Mouse (Mus musculus) E14TG2a.4 (cell line): ENCODE results near the gene Ttc3.

Experiments used
- H3K27me3 ChIP-seq: 2 replicates; pipeline ENCODE4 v1.6.1; 2014; ENCODE audit warnings: low read length, control low read depth; ENCODE audit not compliant: insufficient read depth
- H3K36me3 ChIP-seq: 2 replicates; pipeline ENCODE4 v1.6.1; 2014; ENCODE audit warnings: low read length, control low read depth; ENCODE audit not compliant: insufficient read depth
- H3K4me1 ChIP-seq: replicated peaks from 2 replicates; pipeline ENCODE4 v1.6.1; 2014; ENCODE audit warnings: low read depth, low read length, control low read depth
- H3K4me3 ChIP-seq: replicated peaks from 2 replicates; pipeline ENCODE4 v1.5.1; 2014; ENCODE audit warnings: mild to moderate bottlenecking, low read length
- H3K9me3 ChIP-seq: 2 replicates; pipeline ENCODE4 v1.6.1; 2014; ENCODE audit warnings: low read length, control low read depth
- CTCF ChIP-seq: conservative IDR thresholded peaks from 2 replicates; pipeline ENCODE4 v1.5.1; 2014; ENCODE audit warnings: low read length
- NANOG ChIP-seq: IDR thresholded peaks from 2 replicates; pipeline ENCODE4 v1.6.1; 2014; ENCODE audit warnings: borderline replicate concordance, low read length, mixed read lengths
- POU5F1 ChIP-seq: IDR thresholded peaks from 2 replicates; pipeline ENCODE4 v1.6.1; 2014; ENCODE audit warnings: low read length, borderline replicate concordance

The Ttc3 gene

GRCm38 (mm10) chr16:94428948-94429347 is 58.5 kb downstream of the Ttc3 start:
- Histone ChIP-seq H3K4me3 (no peak overlapping the region), H3K4me1 (peaks cover 13% of the 10 kb centered on the region), H3K36me3 (peaks cover 84% of the 10 kb centered on the region), H3K27me3 (no peaks in the 10 kb centered on the region), H3K9me3 (no peaks in the 10 kb centered on the region)
- TF ChIP-seq CTCF (no peak), POU5F1 (no peak), NANOG (no peak)

GRCm38 (mm10) chr16:94435495-94436234 is 65.2 kb downstream of the Ttc3 start:
- H3K9me3 ChIP-seq: no peaks in the 10 kb centered on the region
- TF ChIP-seq NANOG (no peak), POU5F1 (no peak), CTCF (no peak)
- peaks cover 13% of the 10 kb centered on the region for H3K4me1 ChIP-seq
- H3K27me3 ChIP-seq: no peaks in the 10 kb centered on the region
- H3K36me3 ChIP-seq: peaks cover 85% of the 10 kb centered on the region
- no peak overlapping the region for H3K4me3 ChIP-seq

DNA sequence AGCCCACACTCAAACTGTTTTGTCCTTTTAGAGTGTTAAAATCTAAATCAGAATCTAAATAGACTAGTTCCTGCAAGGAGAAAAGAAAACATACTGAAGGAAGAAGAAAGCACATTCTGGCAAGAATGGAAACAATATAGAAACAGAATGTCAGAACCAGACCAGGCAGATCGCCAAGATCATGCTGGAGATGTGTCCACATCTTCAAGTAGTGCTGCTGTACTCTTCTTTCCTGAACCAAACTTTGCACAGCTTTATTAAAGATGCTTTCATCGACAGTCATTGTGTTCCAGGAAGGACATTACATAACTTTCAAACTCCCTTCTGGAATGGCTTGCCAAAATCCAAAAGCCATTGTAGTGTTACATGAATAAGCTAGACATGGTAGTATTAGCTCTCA is 66.4 kb downstream of the Ttc3 start:
- no peak for TF ChIP-seq POU5F1
- no peak for TF ChIP-seq CTCF
- no peak for TF ChIP-seq NANOG
- H3K4me1 ChIP-seq: peaks cover 10% of the 10 kb centered on the region
- no peak overlapping the region for H3K4me3 ChIP-seq

GRCm38 (mm10) chr16:94441361-94441760 is 70.9 kb downstream of the Ttc3 start:
- Histone ChIP-seq H3K4me3 (no peak overlapping the region), H3K4me1 (peaks cover 3% of the 10 kb centered on the region), H3K27me3 (no peaks in the 10 kb centered on the region), H3K36me3 (peaks cover 82% of the 10 kb centered on the region), H3K9me3 (no peaks in the 10 kb centered on the region)
- TF ChIP-seq NANOG: no peak
- TF ChIP-seq CTCF: no peak

More for the DNA sequence above, 66.4 kb downstream of the Ttc3 start:
- Histone ChIP-seq H3K27me3 (no peaks in the 10 kb centered on the region), H3K36me3 (peaks cover 84% of the 10 kb centered on the region), H3K9me3 (no peaks in the 10 kb centered on the region)

DNA sequence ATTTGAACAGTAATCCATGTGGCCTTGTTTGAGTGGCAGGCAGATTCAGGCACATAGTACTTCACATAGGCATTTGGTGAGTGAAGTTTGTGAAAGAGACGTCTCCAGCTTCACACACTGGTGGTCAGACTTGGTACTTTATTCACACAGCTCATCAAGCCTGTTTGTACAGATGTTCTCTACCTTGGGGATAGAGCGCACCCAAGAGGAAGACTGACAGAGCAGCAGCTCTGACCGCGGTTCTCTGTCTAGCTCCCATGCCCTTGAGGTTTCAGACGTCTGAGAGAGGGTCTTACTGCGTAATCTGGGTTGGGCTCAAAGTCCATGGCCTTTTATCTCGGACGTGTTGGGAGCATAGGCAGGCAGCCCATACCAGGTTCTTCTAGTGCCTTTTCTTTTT is 78.7 kb downstream of the Ttc3 start:
- no peak overlapping the region for H3K4me3 ChIP-seq
- peaks cover 87% of the 10 kb centered on the region for H3K36me3 ChIP-seq
- TF ChIP-seq POU5F1: no peak
- no peak for TF ChIP-seq NANOG
- TF ChIP-seq CTCF: peak; percentile 3; the same call in 1 of the 2 replicates
- H3K9me3 ChIP-seq: no peaks in the 10 kb centered on the region
- no peaks in the 10 kb centered on the region for H3K27me3 ChIP-seq
- H3K4me1 ChIP-seq: peaks cover 10% of the 10 kb centered on the region

GRCm38 (mm10) chr16:94449632-94450031 is 79.2 kb downstream of the Ttc3 start:
- Histone ChIP-seq H3K36me3 (peaks cover 88% of the 10 kb centered on the region), H3K9me3 (no peaks in the 10 kb centered on the region), H3K27me3 (no peaks in the 10 kb centered on the region), H3K4me3 (no peak overlapping the region), H3K4me1 (peaks cover 10% of the 10 kb centered on the region)
- TF ChIP-seq POU5F1: no peak
- no peak for TF ChIP-seq NANOG
- TF ChIP-seq CTCF: no peak

DNA sequence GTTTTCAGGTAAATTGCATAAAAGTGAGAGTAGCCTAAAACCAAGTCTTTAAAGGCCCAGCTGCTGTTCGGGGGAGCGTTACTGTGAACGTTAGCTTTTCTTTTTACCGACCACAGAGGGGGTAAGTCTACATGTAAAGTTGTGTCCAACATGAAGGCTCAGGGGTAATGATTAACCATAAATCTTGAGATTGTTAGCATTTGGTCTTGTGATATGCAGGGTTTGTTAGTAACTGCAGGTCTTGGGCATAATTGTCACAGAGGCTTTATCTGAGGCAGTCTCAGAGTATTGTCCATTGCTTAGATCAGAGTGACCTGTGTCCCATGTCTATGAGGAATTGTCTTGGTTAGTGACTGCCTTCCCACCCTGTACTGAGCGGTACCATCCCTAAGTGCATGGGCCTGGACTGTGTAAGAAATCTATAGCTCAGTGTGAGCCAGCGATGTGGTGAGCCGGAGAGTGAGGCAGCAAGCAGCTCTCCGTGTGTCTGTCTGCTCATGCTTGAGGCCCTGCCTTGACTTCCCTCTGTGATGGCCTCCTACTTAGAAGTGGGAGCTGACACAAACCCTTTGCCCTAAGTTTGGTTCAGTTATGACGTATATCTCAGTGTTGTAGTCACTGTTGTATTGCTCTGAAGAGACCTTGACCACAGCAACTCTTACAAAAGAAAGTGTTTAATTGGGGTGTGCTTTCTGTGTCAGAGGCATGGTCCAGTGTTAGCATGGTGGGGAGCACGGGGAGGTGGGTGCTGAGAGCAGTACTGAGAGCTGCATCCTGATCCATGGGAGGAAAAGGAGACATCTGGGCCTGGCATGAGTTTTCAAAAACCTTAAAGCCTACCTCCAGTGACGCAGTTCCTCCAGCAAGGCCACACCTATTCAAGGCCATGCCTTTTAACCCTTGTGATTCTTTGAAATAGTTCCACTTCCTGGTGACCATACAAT is 81.4 kb downstream of the Ttc3 start:
- Histone ChIP-seq H3K27me3 (no peaks in the 10 kb centered on the region), H3K4me3 (no peak overlapping the region)

GRCm38 (mm10) chr16:94452768-94453167 is 82.3 kb downstream of the Ttc3 start:
- H3K9me3 ChIP-seq: no peaks in the 10 kb centered on the region

More for the DNA sequence above, 81.4 kb downstream of the Ttc3 start:
- no peak for TF ChIP-seq NANOG
- no peak for TF ChIP-seq POU5F1
- peaks cover 6% of the 10 kb centered on the region for H3K4me1 ChIP-seq
- H3K9me3 ChIP-seq: no peaks in the 10 kb centered on the region
- H3K36me3 ChIP-seq: peaks cover 95% of the 10 kb centered on the region

More at GRCm38 (mm10) chr16:94452768-94453167, 82.3 kb downstream of the Ttc3 start:
- Histone ChIP-seq H3K36me3 (peaks cover 96% of the 10 kb centered on the region), H3K4me3 (no peak overlapping the region), H3K27me3 (no peaks in the 10 kb centered on the region), H3K4me1 (no peaks in the 10 kb centered on the region; the same call in 1 of the 2 replicates)
- TF ChIP-seq POU5F1: no peak
- no peak for TF ChIP-seq CTCF
- no peak for TF ChIP-seq NANOG
